Mouse (Mus musculus) neural tube, embryonic 15.5 days (tissue): ENCODE data around the gene Mllt10. TPM values are rescaled to one million over a fixed set of nuclear protein-coding genes. Genes with fewer than 3 reads are reported as not detected.

Source experiments
- microRNA-seq: library from miRNA; unstranded; fragments of <30 nt; microRNA quantifications from one replicate; pipeline ENCODE4, GENCODE M21; 2017
- polyA plus RNA-seq: library from polyadenylated mRNA; unstranded; fragments of >200 nt; fragmentation: Nextera tagmentation; extraction: Ambion mirVana; gene quantifications from 2 replicates; pipeline ENCODE4 v1.2.1, GENCODE M21; 2015

Mllt10 gene
- polyA plus RNA-seq, 1 experiment from 2014 or later = 46.2 TPM

Small RNAs within 50 kb of the gene (microRNA-seq; reads per million reads assigned to microRNA genes)
- gene Gm23638 = not detected
- 1.2 reads per million for gene Mir7655

Other genes starting within 250 kb of the Mllt10 start
- gene H2al2a, start 58.3 kb upstream of the Mllt10 start, polyA plus RNA-seq = not detected in 2 replicates
- 8.6 and 13.1 TPM in 2 replicates for gene A930004D18Rik, start 17.5 kb upstream of the Mllt10 start, polyA plus RNA-seq
- 3.8 and 5.2 TPM in 2 replicates for gene Skida1, start 6.2 kb upstream of the Mllt10 start, polyA plus RNA-seq